17 mouse cellular contexts compared by ENCODE assay signal in genomic region chr17:94144298-94144697, GRCm38 (mm10).
"Had no signal": no experiment of that assay in that cellular context is flagged by ENCODE, and none has a peak within 500 bp of the region (broad histone marks: within the 10 kb centered on the region; RNA-seq: fewer than 3 reads in every experiment).

No protein-coding gene starts in this region.

- H3K4me2 ChIP-seq: lung, embryonic 14.5 days; midbrain, embryonic 11.5 days; midbrain, embryonic 13.5 days; midbrain, embryonic 15.5 days; neural tube, embryonic 13.5 days had no signal

- H3K9ac ChIP-seq: lung, embryonic 14.5 days; midbrain, embryonic 13.5 days; midbrain, embryonic 15.5 days; neural tube, embryonic 13.5 days had no signal

- H3K9me3 ChIP-seq: midbrain, embryonic 13.5 days; midbrain, embryonic 15.5 days; neural tube, embryonic 13.5 days had no signal

- H3K4me3 ChIP-seq: megakaryocyte, embryonic 14.5 days; midbrain, embryonic 13.5 days; midbrain, embryonic 15.5 days; neural tube, embryonic 13.5 days had no signal

- H3K27me3 ChIP-seq: megakaryocyte, embryonic 14.5 days; midbrain, embryonic 13.5 days; midbrain, embryonic 15.5 days; neural tube, embryonic 13.5 days had no signal

- H3K27ac ChIP-seq: macrophage; midbrain, embryonic 13.5 days; midbrain, embryonic 15.5 days; neural tube, embryonic 13.5 days had no signal

- DNase-seq: lung, adult 18-20 months; lung, embryonic 14.5 days; lung, postnatal 10 days; retina, postnatal 1 day; right cerebral cortex, adult 18-20 months; right cerebral cortex, postnatal 25 days; right cerebral cortex, postnatal 4 days; spleen, adult 18-20 months; thymus, adult 18-20 months; thymus, postnatal 14 days; thymus, postnatal 36 days had no signal

- H3K36me3 ChIP-seq: midbrain, embryonic 13.5 days; midbrain, embryonic 15.5 days; neural tube, embryonic 13.5 days had no signal

- H3K4me1 ChIP-seq: megakaryocyte, embryonic 14.5 days; midbrain, embryonic 13.5 days; midbrain, embryonic 15.5 days; neural tube, embryonic 13.5 days had no signal

- ATAC-seq: midbrain, embryonic 13.5 days; midbrain, embryonic 15.5 days had no signal
